Comparison of ENCODE assay signal across 11 mouse cellular contexts in genomic region chr6:134200577-134200976, GRCm38 (mm10).
DNase-seq lines count a peak whose midpoint lies in the region; ATAC-seq and TF ChIP-seq lines count a peak whose summit lies in the region.
"Had no signal": no experiment of that assay in that cellular context is flagged by ENCODE, and none has a peak within 500 bp of the region (broad histone marks: within the 10 kb centered on the region; RNA-seq: fewer than 3 reads in every experiment).

No protein-coding gene starts in this region.

- no peak overlapping the region for H3K9ac ChIP-seq in kidney, embryonic 16.5 days (replicated peaks; ENCODE audit: low read length)
- no peak overlapping the region for H3K9ac ChIP-seq in ES-Bruce4 (ENCODE audit: low read depth, poor library complexity, severe bottlenecking)
- H3K9ac ChIP-seq in hindbrain, embryonic 13.5 days: no peak overlapping the region

- DNase-seq in kidney, adult 2 months: no peak
- peak; percentile 54 for DNase-seq in adrenal gland, postnatal 25 days
- DNase-seq in yolk sac, embryonic 10.5 days (ENCODE audit: low spot score): no peak
- DNase-seq in spleen, adult 18-20 months: no peak
- DNase-seq in cerebellum, postnatal 14 days: no peak
- DNase-seq: cerebellum, adult 11-12 months had no signal

- H3K36me3 ChIP-seq in kidney, adult 2 months (ENCODE audit: control insufficient read depth, insufficient read depth, low read length): no peaks in the 10 kb centered on the region
- no peaks in the 10 kb centered on the region for H3K36me3 ChIP-seq in kidney, embryonic 16.5 days (ENCODE audit: insufficient read depth, low read length)
- H3K36me3 ChIP-seq in ES-Bruce4 (ENCODE audit: control insufficient read depth, insufficient read depth, low read length, poor library complexity, severe bottlenecking): no peaks in the 10 kb centered on the region
- H3K36me3 ChIP-seq in hindbrain, embryonic 13.5 days: no peaks in the 10 kb centered on the region

- H3K27ac ChIP-seq in kidney, adult 2 months (ENCODE audit: insufficient read depth, low read depth, low read length): 0 out of 2 replicates have a peak overlapping the region, but pooled peaks have one; percentile 9
- H3K27ac ChIP-seq in kidney, embryonic 16.5 days (ENCODE audit: low read length): no peak overlapping the region
- peak overlapping the region; percentile 85 for H3K27ac ChIP-seq in ES-Bruce4 (ENCODE audit: insufficient read depth, low read length)
- 0 out of 2 replicates have a peak overlapping the region, but pooled peaks have one; percentile 30 for H3K27ac ChIP-seq in hindbrain, embryonic 13.5 days

- no peak for TF ChIP-seq CTCF in kidney, adult 2 months (conservative IDR thresholded peaks at IDR 0.05; ENCODE audit: insufficient read depth, insufficient read length, low read depth, low read length)
- TF ChIP-seq CTCF in ES-Bruce4 (IDR thresholded peaks at IDR 0.05; ENCODE audit: low read depth, low read length): no peak

- 71% methylated on average over 10 of the region's 10 CpGs for WGBS in kidney, adult 2 months
- WGBS in kidney, embryonic 16.5 days: 83% methylated on average over 10 of the region's 10 CpGs
- WGBS in hindbrain, embryonic 13.5 days: 85% methylated on average over 10 of the region's 10 CpGs

- no peak for TF ChIP-seq POLR2A in kidney, adult 2 months (IDR thresholded peaks at IDR 0.05; ENCODE audit: low read depth, low read length)
- no peak for TF ChIP-seq POLR2A in ES-Bruce4 (IDR thresholded peaks at IDR 0.05; ENCODE audit: insufficient read depth, low read length)

- H3K27me3 ChIP-seq in kidney, adult 2 months (replicated peaks; ENCODE audit: control insufficient read depth, insufficient read depth, low read length): no peaks in the 10 kb centered on the region
- no peaks in the 10 kb centered on the region for H3K27me3 ChIP-seq in kidney, embryonic 16.5 days (ENCODE audit: insufficient read depth, low read length)
- no peaks in the 10 kb centered on the region for H3K27me3 ChIP-seq in ES-Bruce4 (ENCODE audit: control insufficient read depth, insufficient read depth, low read length, poor library complexity, severe bottlenecking)
- H3K27me3 ChIP-seq in hindbrain, embryonic 13.5 days: no peaks in the 10 kb centered on the region
- H3K27me3 ChIP-seq: megakaryocyte, embryonic 14.5 days had no signal

- ATAC-seq in kidney, embryonic 16.5 days (ENCODE audit: low FRiP score, low TSS enrichment): no peak
- no peak for ATAC-seq in hindbrain, embryonic 13.5 days (ENCODE audit: low FRiP score)
- ATAC-seq: intestine, embryonic 16.5 days had no signal

- no peak for TF ChIP-seq EP300 in ES-Bruce4 (IDR thresholded peaks at IDR 0.05; ENCODE audit: insufficient read depth, low read depth, low read length)

- H3K9me3 ChIP-seq in kidney, embryonic 16.5 days (ENCODE audit: low read length): no peaks in the 10 kb centered on the region
- no peaks in the 10 kb centered on the region for H3K9me3 ChIP-seq in ES-Bruce4 (replicated peaks; ENCODE audit: control insufficient read depth, insufficient read depth, low read length, poor library complexity, severe bottlenecking)
- no peaks in the 10 kb centered on the region for H3K9me3 ChIP-seq in hindbrain, embryonic 13.5 days
- H3K9me3 ChIP-seq: megakaryocyte, embryonic 14.5 days had no signal

- H3K4me2 ChIP-seq in kidney, embryonic 16.5 days (replicated peaks; ENCODE audit: low read depth, low read length): no peak overlapping the region
- H3K4me2 ChIP-seq in hindbrain, embryonic 13.5 days: no peak overlapping the region

- H3K4me1 ChIP-seq in kidney, adult 2 months (ENCODE audit: control insufficient read depth, insufficient read depth, low read length): 0 out of 2 replicates have a peak, but pooled peaks cover 4% of the 10 kb centered on the region
- H3K4me1 ChIP-seq in kidney, embryonic 16.5 days (ENCODE audit: insufficient read depth, low read length): peaks cover 12% of the 10 kb centered on the region
- peaks cover 6% of the 10 kb centered on the region for H3K4me1 ChIP-seq in ES-Bruce4 (ENCODE audit: control insufficient read depth, insufficient read depth, low read length)
- peaks cover 12% of the 10 kb centered on the region for H3K4me1 ChIP-seq in hindbrain, embryonic 13.5 days (replicated peaks)

- no peak overlapping the region for H3K4me3 ChIP-seq in kidney, adult 2 months (ENCODE audit: insufficient read depth, low read depth, low read length)
- H3K4me3 ChIP-seq in kidney, embryonic 16.5 days (ENCODE audit: low read length): no peak overlapping the region
- H3K4me3 ChIP-seq in ES-Bruce4 (ENCODE audit: low read depth, low read length): no peak overlapping the region
- H3K4me3 ChIP-seq in hindbrain, embryonic 13.5 days: no peak overlapping the region
